Mouse (Mus musculus) v-Abl transformed pro-B cells (cell line): ENCODE results near the gene Rnpep.
"Not testable (repeated sequence)": the region's sequence is repeated elsewhere in the genome, so short reads cannot be mapped to it uniquely, and the experiment has no call there.

ENCODE experiments used
- in situ Hi-C, 2 experiments: fragments of 400-800 bp; cut with MboI; formaldehyde crosslinking; loops; one replicate each; pipeline ENCODE4 v1.15.1; 2025; ENCODE audit not compliant: unreplicated experiment in 2 of 2

Rnpep gene

DNA sequence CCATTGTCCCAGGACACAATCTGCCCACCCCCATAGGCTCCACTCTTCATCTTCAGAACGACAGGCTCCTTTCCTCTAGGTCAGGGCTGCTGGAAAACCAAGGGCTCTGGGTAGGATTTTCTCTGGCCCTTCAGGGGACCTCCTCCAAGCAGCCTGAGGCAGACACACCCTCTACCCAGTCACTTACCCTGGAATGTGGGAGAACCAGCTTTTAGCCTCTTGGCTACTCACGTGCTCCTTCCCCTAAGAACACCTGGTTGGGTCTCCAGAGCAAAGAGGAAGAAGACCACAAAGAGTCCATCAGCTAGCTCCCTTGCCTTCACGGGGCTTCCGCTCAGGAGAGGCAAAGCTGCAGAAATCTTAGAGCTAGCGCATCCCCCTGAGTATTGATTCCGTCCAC lies 23.0 kb downstream of the Rnpep start:
- in situ Hi-C loops = loop anchor here (5.0 to 10.0 kb wide), 2 partner anchors 96 to 106 kb away; no protein-coding TSS in a partner anchor

- in situ Hi-C loops = loop anchor here in 1 of 2 experiments (5.0 kb wide), 1 partner anchor 87 kb away; no protein-coding TSS in a partner anchor
These were observed 24.8 kb downstream of the Rnpep start for GRCm38 (mm10) chr1:135259128-135259436.

GRCm38 (mm10) chr1:135258380-135259127 lies 25.3 kb downstream of the Rnpep start, which contains the start of gene Elf3:
TSS of gene Elf3 (minus strand) at chr1:135258568.
- in situ Hi-C loops = loop anchor here in 1 of 2 experiments (5.0 kb wide), 1 partner anchor 86 kb away; no protein-coding TSS in a partner anchor

DNA sequence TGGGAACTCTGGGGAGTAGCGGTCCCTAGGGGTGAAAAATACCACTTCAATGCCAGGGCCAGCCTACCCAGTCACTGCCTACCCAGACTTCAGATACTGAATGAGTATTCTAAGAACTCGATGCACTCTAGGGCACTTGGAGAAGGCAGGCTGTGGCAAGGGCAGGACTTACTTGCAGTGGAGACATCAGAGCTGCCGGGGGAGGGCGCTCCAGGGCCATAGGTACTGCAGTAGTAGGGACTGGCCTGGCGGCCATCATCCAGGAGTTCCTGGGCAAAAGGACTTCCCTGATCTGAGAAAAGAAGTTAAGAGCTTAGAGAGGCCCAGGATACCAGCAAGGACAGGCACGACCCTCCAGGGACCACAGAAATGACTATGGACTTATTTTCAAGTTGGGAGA lies 27.6 kb downstream of the Rnpep start:
- in situ Hi-C loops = loop anchor here in 1 of 2 experiments (5.0 kb wide), 1 partner anchor 84 kb away; no protein-coding TSS in a partner anchor

DNA sequence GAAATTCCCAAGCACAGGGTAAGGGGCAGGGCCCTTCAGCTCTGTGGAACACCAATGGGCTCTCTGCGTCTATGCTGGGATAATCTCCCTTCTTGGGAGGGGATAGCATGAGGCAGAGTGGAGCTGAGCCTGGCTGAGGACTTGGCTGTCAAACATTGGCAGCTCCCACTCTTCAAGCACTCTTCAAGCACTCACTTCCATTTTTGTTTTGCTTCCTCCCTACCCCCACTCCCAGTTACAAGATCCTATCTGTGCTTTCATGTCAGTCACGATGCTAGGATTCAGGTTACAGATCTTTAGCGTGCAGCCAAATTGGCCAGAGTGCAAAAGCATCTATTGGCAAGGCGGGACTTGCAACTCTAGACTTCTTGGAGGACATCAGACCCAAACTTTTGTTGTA lies 31.0 kb downstream of the Rnpep start:
- in situ Hi-C loops = no loop called here

DNA sequence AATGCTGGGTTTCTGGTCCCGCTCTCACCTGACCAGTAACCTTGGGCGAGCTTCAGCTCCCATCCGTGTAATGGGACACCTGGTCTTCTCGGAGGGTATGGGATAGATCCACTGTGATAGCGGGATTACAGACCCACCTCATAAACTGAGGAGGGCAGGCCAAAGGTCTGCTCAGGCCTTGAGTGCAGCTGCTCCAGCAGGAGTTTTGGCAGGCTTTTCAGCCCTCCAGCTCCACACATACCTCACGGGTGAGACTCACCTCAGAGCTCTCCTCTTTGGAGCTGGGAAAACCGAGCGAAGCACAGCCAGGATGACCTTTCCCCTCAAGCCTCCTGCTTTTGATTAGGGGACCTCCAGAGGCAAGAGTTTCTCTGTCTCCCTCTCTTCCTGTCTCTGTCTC lies 32.5 kb downstream of the Rnpep start:
- in situ Hi-C loops = no loop called here

GRCm38 (mm10) chr1:135250706-135251105 lies 33.2 kb downstream of the Rnpep start:
- in situ Hi-C loops = no loop called here

DNA sequence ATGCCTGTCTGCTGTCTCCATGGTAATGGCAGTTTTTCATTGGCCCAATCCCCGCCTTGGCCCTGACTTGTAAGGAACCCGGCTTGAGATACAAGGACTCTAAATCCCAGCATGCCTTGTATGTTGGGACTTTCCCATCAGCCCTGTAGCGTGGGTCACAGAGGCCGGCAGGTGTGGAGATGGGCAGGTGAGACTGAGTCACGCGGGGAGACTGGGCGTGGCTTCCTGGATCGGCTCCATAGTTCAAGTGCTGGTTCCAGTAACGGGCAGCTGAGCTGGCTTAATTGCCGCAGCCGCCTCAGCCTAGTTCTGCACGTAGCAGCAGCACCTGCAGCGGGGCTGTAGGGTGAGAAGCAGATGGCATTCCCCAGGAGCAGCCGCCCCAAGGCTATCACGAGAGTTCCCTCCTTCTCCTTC lies 35.4 kb downstream of the Rnpep start:
- in situ Hi-C loops = no loop called here

DNA sequence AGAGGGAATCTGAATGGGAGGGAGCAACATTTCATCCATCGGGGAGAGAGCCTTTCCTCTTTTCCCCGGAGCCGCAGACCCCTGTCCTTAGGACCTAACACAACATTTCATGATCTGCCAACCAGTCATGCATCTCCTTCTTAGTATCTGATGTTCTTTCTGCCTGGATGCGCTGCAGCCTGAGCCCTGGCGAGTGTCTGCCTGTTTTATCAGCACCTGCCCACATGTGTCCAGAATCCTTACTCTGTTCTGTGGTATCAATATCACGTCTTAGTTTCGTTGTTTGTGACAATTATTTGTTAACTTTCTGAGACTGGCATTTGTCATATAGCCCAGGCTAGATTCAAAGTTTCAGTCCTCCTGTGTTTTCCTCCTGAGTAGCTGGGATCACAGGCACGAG lies 39.9 kb downstream of the Rnpep start:
- in situ Hi-C loops = no loop called here

DNA sequence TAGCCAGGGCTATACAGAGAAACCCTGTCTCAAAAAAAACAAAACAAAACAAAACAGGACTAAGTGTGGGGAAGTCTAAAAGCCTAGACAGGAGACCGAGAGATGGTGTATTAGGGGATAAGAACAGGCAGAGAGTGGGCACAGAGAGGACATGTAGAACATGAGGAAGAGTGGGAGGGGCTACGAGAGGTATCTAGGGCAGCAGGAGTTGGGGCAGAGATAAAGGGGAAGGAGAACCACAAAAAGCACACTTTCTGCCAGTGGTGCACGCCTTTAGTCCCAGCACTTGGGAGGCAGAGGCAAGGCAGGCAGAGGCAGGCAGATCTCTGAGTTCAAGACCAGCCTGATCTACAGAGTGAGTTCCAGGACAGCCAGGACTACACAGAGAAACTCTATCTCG lies 43.7 kb downstream of the Rnpep start:
- in situ Hi-C loops = not testable (repeated sequence)

DNA sequence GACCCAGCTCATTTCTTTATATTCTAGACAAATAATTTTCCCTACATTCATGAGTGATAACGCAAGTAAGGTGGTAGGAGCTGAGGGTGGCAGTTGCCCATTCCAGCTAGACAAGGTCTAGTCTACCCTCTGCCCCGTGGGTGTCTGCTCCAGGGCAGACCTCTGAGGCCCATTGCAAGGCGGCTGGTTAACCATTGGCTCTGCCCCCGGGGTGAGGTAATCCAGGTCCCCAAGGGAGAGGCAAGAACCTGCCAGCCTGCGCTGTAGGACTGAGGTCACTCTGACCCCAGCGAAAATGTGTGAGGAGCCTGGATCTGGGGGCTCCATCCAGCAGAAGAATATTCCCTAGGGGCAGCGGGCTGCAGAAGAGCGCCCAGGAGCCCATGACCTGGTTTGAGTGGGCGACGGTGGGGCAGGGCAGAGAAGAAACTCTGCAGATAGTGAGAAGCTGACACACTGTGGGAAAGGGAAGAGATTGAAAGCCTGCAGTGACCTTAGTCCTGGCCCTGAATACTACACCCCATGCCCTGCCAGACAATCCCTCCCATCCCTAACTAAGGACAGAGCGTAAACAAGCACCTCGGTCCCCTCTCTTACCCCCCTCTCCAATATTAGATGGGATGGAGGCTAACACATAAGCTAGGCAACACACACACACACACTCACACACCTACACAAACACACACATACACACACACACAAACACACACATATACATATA lies 46.6 kb downstream of the Rnpep start:
- in situ Hi-C loops = no loop called here

GRCm38 (mm10) chr1:135234771-135235170 lies 49.1 kb downstream of the Rnpep start:
- in situ Hi-C loops = no loop called here

- in situ Hi-C loops = no loop called here
These were observed 49.9 kb downstream of the Rnpep start for GRCm38 (mm10) chr1:135233961-135234360.

GRCm38 (mm10) chr1:135231878-135232277 lies 52.0 kb downstream of the Rnpep start:
- in situ Hi-C loops = not testable (repeated sequence)

DNA sequence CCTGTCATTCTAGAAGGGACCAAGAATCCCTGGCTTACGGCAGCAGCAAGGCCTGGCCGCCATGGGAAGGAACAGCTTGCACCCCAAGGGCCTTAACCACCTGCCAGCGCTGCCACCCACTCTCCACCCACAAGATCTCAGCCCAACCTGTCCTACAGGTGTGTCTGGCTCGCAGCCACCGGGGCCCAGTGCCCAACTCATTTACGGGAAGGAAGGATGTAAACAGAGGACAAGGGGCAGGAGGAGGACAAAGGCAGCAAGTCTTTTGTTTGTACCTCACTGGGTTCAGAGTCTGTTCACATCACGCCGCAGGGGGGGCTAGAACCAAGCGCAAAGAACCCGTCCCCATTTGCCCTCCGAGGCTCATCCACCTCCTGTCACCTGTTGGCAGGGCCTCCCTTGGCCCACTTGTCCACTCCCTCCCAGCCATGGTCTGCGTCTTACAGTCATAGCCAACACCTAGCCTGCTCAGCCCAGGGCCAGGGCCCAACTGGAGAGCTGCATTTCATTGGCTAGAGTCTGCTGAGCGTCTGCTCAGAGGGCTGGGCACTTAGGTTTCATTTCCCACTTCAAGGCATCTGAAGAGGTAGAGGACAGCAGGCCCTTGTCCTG lies 56.4 kb downstream of the Rnpep start:
- in situ Hi-C loops = no loop called here

DNA sequence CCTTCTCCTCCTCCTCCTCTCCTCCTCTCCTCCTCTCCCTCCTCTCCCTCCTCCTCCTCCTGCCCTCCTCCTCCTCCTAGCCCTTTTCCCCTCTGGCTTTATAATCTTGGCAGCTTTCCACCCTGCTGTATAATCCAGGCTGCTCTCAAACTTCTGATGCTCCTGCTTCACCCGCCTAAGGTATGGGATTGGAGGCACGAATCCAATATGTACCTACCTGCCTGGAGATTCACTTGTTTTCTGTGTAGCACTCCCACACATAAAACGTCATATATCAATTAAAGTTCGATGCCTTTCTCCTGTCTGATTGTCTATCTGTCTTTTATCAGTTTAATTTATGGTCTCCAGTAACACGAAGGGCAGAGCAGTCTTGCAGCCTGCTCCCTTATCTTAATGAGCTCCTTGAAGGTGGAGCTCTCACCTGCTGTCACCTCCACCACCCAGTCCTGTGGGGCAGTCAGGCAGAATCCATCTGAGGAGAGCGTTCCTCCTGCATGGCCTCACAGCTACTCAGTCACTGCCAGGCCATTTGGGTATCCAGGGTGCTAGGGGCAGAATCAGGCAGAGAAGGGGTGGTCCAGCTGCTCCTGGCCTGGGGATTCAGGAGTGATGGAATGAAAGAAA lies 58.8 kb downstream of the Rnpep start:
- in situ Hi-C loops = no loop called here

DNA sequence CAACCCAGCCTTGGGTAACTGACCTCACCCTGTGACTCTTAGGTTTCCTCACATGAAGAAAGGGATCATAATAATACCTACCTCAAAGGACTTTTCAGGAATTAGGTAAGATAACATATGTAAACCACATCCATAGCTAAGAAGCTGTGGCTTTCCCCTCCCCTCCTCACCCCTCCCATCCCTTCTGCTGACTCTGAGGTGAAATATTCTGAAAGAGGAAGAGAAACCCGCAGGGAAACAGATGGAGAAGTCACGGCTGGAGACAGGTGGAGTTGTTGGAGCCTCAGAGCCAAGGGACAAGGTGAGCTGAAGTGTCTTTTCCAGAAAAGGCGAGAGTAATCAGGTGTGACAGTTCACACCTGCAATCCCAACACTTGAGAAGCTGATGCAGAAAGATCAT lies 59.7 kb downstream of the Rnpep start:
- in situ Hi-C loops = no loop called here

- in situ Hi-C loops = no loop called here
These were observed 66.2 kb downstream of the Rnpep start for GRCm38 (mm10) chr1:135217607-135218233.

DNA sequence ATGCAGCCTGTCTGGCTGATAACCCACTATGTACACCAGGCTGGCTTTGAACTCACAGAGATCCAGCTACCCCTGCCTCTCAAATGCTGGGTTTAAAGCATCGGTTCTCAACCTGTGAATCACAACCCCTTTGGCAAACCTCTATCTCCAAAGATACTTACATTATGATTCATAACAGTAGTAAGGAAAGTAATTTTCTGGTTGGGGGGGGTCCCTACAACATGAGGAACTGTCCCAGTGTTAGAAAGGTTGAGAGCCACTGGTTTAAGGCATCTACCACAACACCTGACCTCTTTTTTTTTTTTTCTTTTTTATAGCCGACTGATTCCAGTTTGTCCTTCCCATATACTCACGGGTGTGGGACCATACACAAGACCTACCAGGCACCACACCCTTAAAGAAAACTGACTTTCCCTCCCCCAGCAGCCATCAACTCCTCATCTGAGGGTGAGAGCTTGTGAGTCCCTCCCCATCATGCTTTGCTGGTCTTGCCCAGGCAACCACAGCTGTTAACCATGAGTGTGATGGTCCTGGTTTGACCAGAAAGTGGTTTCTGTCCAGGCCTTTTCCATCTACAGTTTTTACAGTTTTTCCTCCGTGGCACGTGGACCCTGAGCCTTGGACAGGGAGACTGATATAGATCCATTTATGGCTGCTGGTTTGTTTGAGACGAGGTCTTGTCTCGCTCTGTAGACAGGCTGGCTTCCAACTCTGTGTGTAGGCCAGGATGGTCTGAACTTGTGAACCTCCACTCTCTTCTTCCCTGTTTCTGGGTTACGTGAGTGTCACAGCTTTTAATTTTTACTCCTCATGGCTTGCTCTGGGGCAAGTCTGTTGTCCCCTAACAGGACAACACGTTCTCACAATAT lies 69.9 kb downstream of the Rnpep start:
- in situ Hi-C loops = no loop called here
